Mouse (Mus musculus) A20 (cell line): Measurements from ENCODE around the gene Hoxa2.

ENCODE experiments used
- DNase-seq: peaks from one replicate; pipeline ENCODE4 v3.0.0-alpha.2; 2011; ENCODE audit warnings: low read depth, low spot score

Gene Hoxa2

GRCm38 (mm10) chr6:52165441-52166370 lies 1.1 kb upstream of the Hoxa2 start:
- DNase-seq, result no peak

- DNase-seq, result no peak
Observed at GRCm38 (mm10) chr6:52164051-52164625, 493 bp downstream of the Hoxa2 start.

GRCm38 (mm10) chr6:52163366-52164031 lies 1.1 kb downstream of the Hoxa2 start:
- DNase-seq, result no peak

GRCm38 (mm10) chr6:52162611-52163365 lies 1.8 kb downstream of the Hoxa2 start:
- no peak for DNase-seq

GRCm38 (mm10) chr6:52162093-52162380 lies 2.6 kb downstream of the Hoxa2 start:
- DNase-seq, result no peak

GRCm38 (mm10) chr6:52161336-52162092 lies 3.1 kb downstream of the Hoxa2 start:
- DNase-seq, result no peak

GRCm38 (mm10) chr6:52160511-52161335 lies 3.9 kb downstream of the Hoxa2 start:
- DNase-seq, result no peak

- DNase-seq, result peak; percentile 87
Observed at GRCm38 (mm10) chr6:52159979-52160378, 4.7 kb downstream of the Hoxa2 start.

- peak; percentile 74 for DNase-seq
Observed at GRCm38 (mm10) chr6:52159164-52159761, 5.4 kb downstream of the Hoxa2 start.

GRCm38 (mm10) chr6:52158276-52159051 lies 6.2 kb downstream of the Hoxa2 start, which contains the start of gene Hoxa1:
TSS of gene Hoxa1 (minus strand) at chr6:52158317.
- peak; percentile 95 for DNase-seq

GRCm38 (mm10) chr6:52157466-52158275 lies 7.0 kb downstream of the Hoxa2 start:
- no peak for DNase-seq

- no peak for DNase-seq
Observed at GRCm38 (mm10) chr6:52156551-52157200, 8.0 kb downstream of the Hoxa2 start.

- DNase-seq, result no peak
Observed at GRCm38 (mm10) chr6:52155471-52155870, 9.2 kb downstream of the Hoxa2 start.

- no peak for DNase-seq
Observed at GRCm38 (mm10) chr6:52154044-52154443, 10.6 kb downstream of the Hoxa2 start.

- no peak for DNase-seq
Observed at GRCm38 (mm10) chr6:52153270-52153669, 11.4 kb downstream of the Hoxa2 start.

GRCm38 (mm10) chr6:52152226-52153193 lies 12.1 kb downstream of the Hoxa2 start:
- no peak for DNase-seq
